Mouse (Mus musculus): Measurements from ENCODE around the gene Klhl29.

Gene Klhl29

GRCm38 (mm10) chr12:5375616-5376461, at the start of gene Klhl29:
Klhl29 (minus strand) TSS chr12:5375682.
- peak; percentile 80 for DNase-seq (ENCODE audit: low read depth, low spot score)

GRCm38 (mm10) chr12:5425276-5425675, 49.8 kb upstream of the Klhl29 start:
- no peak for DNase-seq (ENCODE audit: low read depth, low spot score)

GRCm38 (mm10) chr12:5415806-5416205, 40.3 kb upstream of the Klhl29 start:
- DNase-seq (ENCODE audit: low read depth, low spot score): no peak

GRCm38 (mm10) chr12:5413976-5414375, 38.5 kb upstream of the Klhl29 start:
- no peak for DNase-seq (ENCODE audit: low read depth, low spot score)

GRCm38 (mm10) chr12:5411761-5412537, 36.5 kb upstream of the Klhl29 start:
- no peak for DNase-seq (ENCODE audit: low read depth, low spot score)

GRCm38 (mm10) chr12:5411346-5411745, 35.9 kb upstream of the Klhl29 start:
- DNase-seq (ENCODE audit: low read depth, low spot score): no peak

GRCm38 (mm10) chr12:5410391-5411115, 35.1 kb upstream of the Klhl29 start:
- peak; percentile 84 for DNase-seq (ENCODE audit: low read depth, low spot score)

GRCm38 (mm10) chr12:5407175-5407574, 31.7 kb upstream of the Klhl29 start:
- no peak for DNase-seq (ENCODE audit: low read depth, low spot score)

GRCm38 (mm10) chr12:5397423-5397822, 21.9 kb upstream of the Klhl29 start:
- DNase-seq (ENCODE audit: low read depth, low spot score): no peak

- no peak for DNase-seq (ENCODE audit: low read depth, low spot score)
Observed at GRCm38 (mm10) chr12:5395188-5395587, 19.7 kb upstream of the Klhl29 start.

- no peak for DNase-seq (ENCODE audit: low read depth, low spot score)
Observed at GRCm38 (mm10) chr12:5387112-5387511, 11.6 kb upstream of the Klhl29 start.

GRCm38 (mm10) chr12:5386688-5387087, 11.2 kb upstream of the Klhl29 start:
- no peak for DNase-seq (ENCODE audit: low read depth, low spot score)

GRCm38 (mm10) chr12:5381694-5382093, 6.2 kb upstream of the Klhl29 start:
- DNase-seq (ENCODE audit: low read depth, low spot score): no peak

GRCm38 (mm10) chr12:5374684-5375615, 532 bp downstream of the Klhl29 start:
- DNase-seq (ENCODE audit: low read depth, low spot score): peak; percentile 30

GRCm38 (mm10) chr12:5374196-5374683, 1.2 kb downstream of the Klhl29 start:
- DNase-seq (ENCODE audit: low read depth, low spot score): no peak

- no peak for DNase-seq (ENCODE audit: low read depth, low spot score)
Observed at GRCm38 (mm10) chr12:5373641-5374195, 1.8 kb downstream of the Klhl29 start.

- no peak for DNase-seq (ENCODE audit: low read depth, low spot score)
Observed at GRCm38 (mm10) chr12:5369396-5369795, 6.1 kb downstream of the Klhl29 start.

GRCm38 (mm10) chr12:5364836-5365235, 10.6 kb downstream of the Klhl29 start:
- no peak for DNase-seq (ENCODE audit: low read depth, low spot score)

- no peak for DNase-seq (ENCODE audit: low read depth, low spot score)
Observed at GRCm38 (mm10) chr12:5363961-5364634, 11.4 kb downstream of the Klhl29 start.

GRCm38 (mm10) chr12:5359065-5359464, 16.4 kb downstream of the Klhl29 start:
- DNase-seq (ENCODE audit: low read depth, low spot score): no peak

All from retina, postnatal 7 days (tissue).